In genomic region chr13:69530951-69531350, GRCm38 (mm10) we compare ENCODE assay signal across 8 mouse cellular contexts. TPM values are rescaled to one million over a fixed set of nuclear protein-coding genes. Genes with fewer than 3 reads are reported as not detected.
DNase-seq lines count a peak whose midpoint lies in the region; ATAC-seq and TF ChIP-seq lines count a peak whose summit lies in the region.

No protein-coding gene starts in this region.

- H3K4me1 ChIP-seq in forebrain, embryonic 16.5 days (replicated peaks; ENCODE audit: control insufficient read depth, insufficient read depth, low read length), result peaks cover 59% of the 10 kb centered on the region
- H3K4me1 ChIP-seq in limb, embryonic 13.5 days, result peaks cover 67% of the 10 kb centered on the region
- H3K4me1 ChIP-seq in neural tube, embryonic 15.5 days, result peaks cover 68% of the 10 kb centered on the region

- ATAC-seq in forebrain, embryonic 16.5 days, result no peak
- no peak for ATAC-seq in limb, embryonic 13.5 days (ENCODE audit: low FRiP score, low read depth)
- ATAC-seq in neural tube, embryonic 15.5 days (ENCODE audit: low FRiP score), result no peak

- peaks cover 2% of the 10 kb centered on the region; the same call in 1 of the 2 replicates for H3K36me3 ChIP-seq in forebrain, embryonic 16.5 days (ENCODE audit: control insufficient read depth, insufficient read depth)
- peaks cover 18% of the 10 kb centered on the region for H3K36me3 ChIP-seq in limb, embryonic 13.5 days
- H3K36me3 ChIP-seq in neural tube, embryonic 15.5 days, result no peaks in the 10 kb centered on the region

- peak overlapping the region; percentile 83 for H3K4me2 ChIP-seq in forebrain, embryonic 16.5 days (ENCODE audit: low read length)
- H3K4me2 ChIP-seq in limb, embryonic 13.5 days (replicated peaks), result peak overlapping the region; percentile 89
- peak overlapping the region; percentile 92 for H3K4me2 ChIP-seq in neural tube, embryonic 15.5 days

- DNase-seq in layer of hippocampus, adult 2 months (ENCODE audit: low spot score in 2 of 2), result no peak
- no peak for DNase-seq in layer of hippocampus, adult 18-20 months (ENCODE audit: low spot score in 2 of 2)
- DNase-seq in thymus, postnatal 0 days (ENCODE audit: low spot score), result no peak
- no peak for DNase-seq in layer of hippocampus, postnatal 10 days (ENCODE audit: low spot score in 2 of 2)
- DNase-seq in urinary bladder, postnatal 10 days (ENCODE audit: low spot score), result no peak

- peak overlapping the region; percentile 75 for H3K4me3 ChIP-seq in layer of hippocampus, adult 2 months
- no peak overlapping the region; the same call in 1 of the 2 replicates for H3K4me3 ChIP-seq in forebrain, embryonic 16.5 days (replicated peaks; ENCODE audit: low read length)
- H3K4me3 ChIP-seq in limb, embryonic 13.5 days, result peak overlapping the region; percentile 95
- H3K4me3 ChIP-seq in neural tube, embryonic 15.5 days (replicated peaks), result peak overlapping the region; percentile 79

- H3K9me3 ChIP-seq in forebrain, embryonic 16.5 days (ENCODE audit: control insufficient read depth, low read length), result no peaks in the 10 kb centered on the region
- no peaks in the 10 kb centered on the region for H3K9me3 ChIP-seq in limb, embryonic 13.5 days
- H3K9me3 ChIP-seq in neural tube, embryonic 15.5 days (replicated peaks), result no peaks in the 10 kb centered on the region

- TF ChIP-seq CTCF in layer of hippocampus, adult 2 months (conservative IDR thresholded peaks at IDR 0.05), result no peak

- H3K9ac ChIP-seq in forebrain, embryonic 16.5 days (replicated peaks; ENCODE audit: low read depth, low read length), result peak overlapping the region; percentile 22; the same call in 1 of the 2 replicates
- peak overlapping the region; percentile 92 for H3K9ac ChIP-seq in limb, embryonic 13.5 days
- H3K9ac ChIP-seq in neural tube, embryonic 15.5 days (replicated peaks), result peak overlapping the region; percentile 11; the same call in 1 of the 2 replicates

- whole genome bisulfite sequencing in forebrain, embryonic 16.5 days, result 75% methylated on average over 6 of the region's 6 CpGs
- WGBS in limb, embryonic 13.5 days, result 79% methylated on average over 6 of the region's 6 CpGs
- 86% methylated on average over 6 of the region's 6 CpGs for WGBS in neural tube, embryonic 15.5 days

- no peaks in the 10 kb centered on the region for H3K27me3 ChIP-seq in forebrain, embryonic 16.5 days (replicated peaks; ENCODE audit: control insufficient read depth, insufficient read depth, low read length)
- H3K27me3 ChIP-seq in limb, embryonic 13.5 days, result no peaks in the 10 kb centered on the region
- H3K27me3 ChIP-seq in neural tube, embryonic 15.5 days (replicated peaks), result no peaks in the 10 kb centered on the region

- peak overlapping the region; percentile 93 for H3K27ac ChIP-seq in layer of hippocampus, adult 2 months
- no peak overlapping the region for H3K27ac ChIP-seq in forebrain, embryonic 16.5 days (ENCODE audit: low read length)
- H3K27ac ChIP-seq in limb, embryonic 13.5 days, result no peak overlapping the region
- H3K27ac ChIP-seq in neural tube, embryonic 15.5 days (replicated peaks), result no peak overlapping the region

RNA-seq across cellular contexts. Expression of gene Nsun2, which starts 2.6 kb away (rescaled TPM):
- 10 to 100 TPM; 99.2 to 99.8 TPM for total RNA-seq in layer of hippocampus, adult 2 months (2021)
- total RNA-seq in layer of hippocampus, adult 18-20 months (2021), result 10 to 100 TPM; 85.0 to 92.9 TPM
- 90.8 and 95.3 TPM in 2 replicates for polyA plus RNA-seq in forebrain, embryonic 16.5 days (2015; fragmentation: Nextera tagmentation; extraction: Ambion mirVana)
- 120 and 125 TPM in 2 replicates for polyA plus RNA-seq in limb, embryonic 13.5 days (2015; fragmentation: Nextera tagmentation; extraction: Ambion mirVana)
- polyA plus RNA-seq in neural tube, embryonic 15.5 days (2015; fragmentation: Nextera tagmentation; extraction: Ambion mirVana), result 74.6 and 92.6 TPM in 2 replicates
- polyA plus RNA-seq in thymus, postnatal 0 days (2015; fragmentation: Nextera tagmentation; extraction: Ambion mirVana), result 126 and 131 TPM in 2 replicates
- total RNA-seq in layer of hippocampus, postnatal 10 days (2021), result 10 to 100 TPM; 74.5 to 84.5 TPM

RNA-seq across cellular contexts. Expression of gene Tent4a, which starts 3.5 kb away (rescaled TPM):
- total RNA-seq in layer of hippocampus, adult 2 months (2021), result 10 to 100 TPM; 44.0 to 46.4 TPM
- total RNA-seq in layer of hippocampus, adult 18-20 months (2021), result 10 to 100 TPM; 51.0 to 52.1 TPM
- 7.5 and 9.0 TPM in 2 replicates for polyA plus RNA-seq in forebrain, embryonic 16.5 days (2015; fragmentation: Nextera tagmentation; extraction: Ambion mirVana)
- polyA plus RNA-seq in limb, embryonic 13.5 days (2015; fragmentation: Nextera tagmentation; extraction: Ambion mirVana), result 6.3 and 6.7 TPM in 2 replicates
- polyA plus RNA-seq in neural tube, embryonic 15.5 days (2015; fragmentation: Nextera tagmentation; extraction: Ambion mirVana), result 6.2 and 6.5 TPM in 2 replicates
- polyA plus RNA-seq in thymus, postnatal 0 days (2015; fragmentation: Nextera tagmentation; extraction: Ambion mirVana), result 3.7 and 5.4 TPM in 2 replicates
- total RNA-seq in layer of hippocampus, postnatal 10 days (2021), result 10 to 100 TPM; 40.9 to 41.7 TPM

Comparison
In these comparisons a context has a peak if more than half of its experiments do, and no peak if none do; other contexts are left out.
1. H3K9ac ChIP-seq: peak in every context shown above with its lines; median percentile 92 in limb, embryonic 13.5 days; 22 in forebrain, embryonic 16.5 days; 11 in neural tube, embryonic 15.5 days.